Mouse (Mus musculus) E14TG2a.4 (cell line): Measurements from ENCODE around the gene Aff3.

ENCODE experiments used
- H3K27me3 ChIP-seq: 2 replicates; pipeline ENCODE4 v1.6.1; 2014; ENCODE audit warnings: low read length, control low read depth; ENCODE audit not compliant: insufficient read depth
- H3K36me3 ChIP-seq: 2 replicates; pipeline ENCODE4 v1.6.1; 2014; ENCODE audit warnings: low read length, control low read depth; ENCODE audit not compliant: insufficient read depth
- H3K4me1 ChIP-seq: replicated peaks from 2 replicates; pipeline ENCODE4 v1.6.1; 2014; ENCODE audit warnings: low read depth, low read length, control low read depth
- H3K4me3 ChIP-seq: replicated peaks from 2 replicates; pipeline ENCODE4 v1.5.1; 2014; ENCODE audit warnings: mild to moderate bottlenecking, low read length
- H3K9me3 ChIP-seq: 2 replicates; pipeline ENCODE4 v1.6.1; 2014; ENCODE audit warnings: low read length, control low read depth
- CTCF ChIP-seq: conservative IDR thresholded peaks from 2 replicates; pipeline ENCODE4 v1.5.1; 2014; ENCODE audit warnings: low read length
- NANOG ChIP-seq: IDR thresholded peaks from 2 replicates; pipeline ENCODE4 v1.6.1; 2014; ENCODE audit warnings: borderline replicate concordance, low read length, mixed read lengths
- POU5F1 ChIP-seq: IDR thresholded peaks from 2 replicates; pipeline ENCODE4 v1.6.1; 2014; ENCODE audit warnings: low read length, borderline replicate concordance

Aff3 gene

DNA sequence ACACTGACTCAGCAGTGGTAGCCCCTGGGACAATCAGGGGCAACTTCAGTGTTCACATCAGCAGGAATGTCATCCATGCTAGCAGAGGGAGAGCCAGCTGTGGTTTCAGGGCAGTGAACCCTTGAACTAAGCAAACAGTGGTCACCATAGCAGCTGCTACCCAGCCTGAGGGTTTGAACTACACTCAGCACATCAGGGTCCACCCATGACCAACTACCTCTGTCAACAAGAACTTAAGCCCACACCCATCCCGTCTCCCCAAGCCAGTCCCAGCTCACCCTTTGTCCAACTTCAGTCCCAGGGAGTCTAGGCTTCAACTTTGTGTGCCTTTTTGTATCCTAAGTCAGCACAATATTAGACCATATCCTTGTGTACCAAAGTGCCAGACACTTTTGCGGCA lies 176.9 kb downstream of the Aff3 start:
- H3K36me3 ChIP-seq: no peaks in the 10 kb centered on the region
- H3K4me3 ChIP-seq: no peak overlapping the region
- H3K9me3 ChIP-seq: no peaks in the 10 kb centered on the region
- H3K4me1 ChIP-seq: no peaks in the 10 kb centered on the region; the same call in 1 of the 2 replicates
- TF ChIP-seq NANOG: no peak
- TF ChIP-seq CTCF: no peak
- TF ChIP-seq POU5F1: no peak
- no peaks in the 10 kb centered on the region for H3K27me3 ChIP-seq

DNA sequence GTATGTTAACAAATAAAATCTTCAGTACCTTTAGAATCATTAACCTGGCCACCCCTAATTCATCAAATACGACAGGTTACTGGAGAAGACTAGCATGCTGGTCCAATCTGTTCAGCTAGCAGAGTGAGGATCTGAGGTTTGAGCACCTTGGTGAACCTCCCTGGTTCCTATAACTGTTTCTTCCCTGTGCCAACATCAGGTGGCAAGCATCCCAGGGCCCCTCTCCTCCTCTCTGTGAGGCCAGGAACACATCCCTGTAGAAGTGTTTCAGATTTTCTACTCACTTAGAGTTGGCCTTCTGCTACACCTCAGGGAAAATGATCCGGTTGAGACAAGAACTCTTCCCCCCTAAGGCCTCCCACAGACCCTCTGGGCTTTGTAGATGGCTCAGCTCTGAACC lies 181.6 kb downstream of the Aff3 start:
- H3K36me3 ChIP-seq: no peaks in the 10 kb centered on the region
- no peaks in the 10 kb centered on the region for H3K9me3 ChIP-seq
- no peaks in the 10 kb centered on the region for H3K27me3 ChIP-seq
- no peak overlapping the region for H3K4me3 ChIP-seq
- no peaks in the 10 kb centered on the region for H3K4me1 ChIP-seq
- TF ChIP-seq NANOG: no peak
- TF ChIP-seq POU5F1: no peak
- no peak for TF ChIP-seq CTCF

DNA sequence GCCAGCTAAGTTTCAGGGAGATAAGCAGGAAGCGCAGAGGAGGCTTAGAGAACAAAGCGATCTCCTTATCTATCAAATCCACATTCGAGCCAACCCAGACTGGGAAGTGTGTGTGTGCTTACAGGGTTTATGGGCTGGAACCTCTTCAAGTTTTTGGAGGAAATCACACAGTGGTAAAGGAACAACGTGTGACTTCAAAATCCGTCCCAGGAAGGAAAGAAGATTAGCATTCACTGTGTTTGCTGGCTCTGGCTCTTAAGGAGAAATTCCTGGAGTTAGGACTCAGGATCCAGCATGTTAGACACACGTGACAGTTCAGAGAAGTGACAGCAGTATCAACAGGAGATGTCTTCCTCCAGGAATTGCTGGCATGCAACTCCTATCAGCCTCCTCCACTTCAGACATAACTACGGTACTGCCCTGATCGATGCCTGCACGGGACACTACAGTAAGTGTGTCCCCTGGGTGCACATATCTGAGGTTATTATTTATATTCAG lies 186.5 kb downstream of the Aff3 start:
- no peak overlapping the region for H3K4me3 ChIP-seq
- H3K36me3 ChIP-seq: no peaks in the 10 kb centered on the region
- H3K4me1 ChIP-seq: no peaks in the 10 kb centered on the region
- no peaks in the 10 kb centered on the region for H3K27me3 ChIP-seq
- no peaks in the 10 kb centered on the region for H3K9me3 ChIP-seq
- TF ChIP-seq CTCF (no peak), NANOG (no peak), POU5F1 (no peak)

DNA sequence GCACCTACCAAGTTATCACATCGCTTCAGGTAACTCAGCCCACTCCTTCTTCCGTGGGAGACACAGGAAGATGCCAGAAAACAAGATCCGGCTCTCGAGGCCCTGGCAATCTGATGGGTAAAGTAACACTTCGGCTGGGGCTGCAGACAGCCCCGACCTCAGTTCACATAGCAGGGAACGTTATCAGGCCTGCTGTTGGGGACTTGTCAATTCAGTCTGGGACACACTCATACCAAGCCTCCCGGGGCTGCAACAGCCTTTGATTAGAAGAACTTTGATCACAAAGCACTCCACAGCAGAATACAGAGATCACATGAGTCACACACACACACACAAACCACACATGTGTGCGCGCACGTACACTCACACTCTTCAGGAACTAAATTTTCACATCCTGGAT lies 193.9 kb downstream of the Aff3 start:
- no peaks in the 10 kb centered on the region for H3K9me3 ChIP-seq

DNA sequence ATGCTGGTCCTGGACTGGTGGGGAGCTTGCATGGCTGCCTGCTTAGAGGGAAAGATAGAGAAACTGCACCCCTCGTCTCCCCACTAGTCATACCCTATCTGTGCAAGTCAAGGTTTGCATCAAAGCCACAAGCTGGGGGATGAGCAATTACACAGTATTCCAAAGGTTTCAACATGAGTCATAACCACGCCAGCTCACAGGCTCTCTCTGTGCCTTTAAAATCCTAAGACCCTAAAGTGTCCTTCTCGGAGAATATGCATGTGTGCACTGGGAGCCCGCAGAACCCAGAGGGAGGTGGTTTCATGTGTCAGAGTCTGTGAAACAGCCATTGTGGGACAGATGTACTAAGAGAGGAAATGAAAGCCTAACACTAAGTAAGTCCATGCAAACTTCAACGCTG lies 194.6 kb downstream of the Aff3 start:
- Histone ChIP-seq H3K4me3 (no peak overlapping the region), H3K9me3 (no peaks in the 10 kb centered on the region), H3K36me3 (no peaks in the 10 kb centered on the region), H3K27me3 (no peaks in the 10 kb centered on the region), H3K4me1 (peaks cover 3% of the 10 kb centered on the region; the same call in 1 of the 2 replicates)
- TF ChIP-seq POU5F1 (no peak), CTCF (no peak), NANOG (no peak)

More for the DNA sequence above, 193.9 kb downstream of the Aff3 start:
- TF ChIP-seq NANOG (no peak), CTCF (no peak), POU5F1 (no peak)
- H3K27me3 ChIP-seq: no peaks in the 10 kb centered on the region
- no peaks in the 10 kb centered on the region for H3K36me3 ChIP-seq
- no peak overlapping the region for H3K4me3 ChIP-seq
- peaks cover 3% of the 10 kb centered on the region; the same call in 1 of the 2 replicates for H3K4me1 ChIP-seq

DNA sequence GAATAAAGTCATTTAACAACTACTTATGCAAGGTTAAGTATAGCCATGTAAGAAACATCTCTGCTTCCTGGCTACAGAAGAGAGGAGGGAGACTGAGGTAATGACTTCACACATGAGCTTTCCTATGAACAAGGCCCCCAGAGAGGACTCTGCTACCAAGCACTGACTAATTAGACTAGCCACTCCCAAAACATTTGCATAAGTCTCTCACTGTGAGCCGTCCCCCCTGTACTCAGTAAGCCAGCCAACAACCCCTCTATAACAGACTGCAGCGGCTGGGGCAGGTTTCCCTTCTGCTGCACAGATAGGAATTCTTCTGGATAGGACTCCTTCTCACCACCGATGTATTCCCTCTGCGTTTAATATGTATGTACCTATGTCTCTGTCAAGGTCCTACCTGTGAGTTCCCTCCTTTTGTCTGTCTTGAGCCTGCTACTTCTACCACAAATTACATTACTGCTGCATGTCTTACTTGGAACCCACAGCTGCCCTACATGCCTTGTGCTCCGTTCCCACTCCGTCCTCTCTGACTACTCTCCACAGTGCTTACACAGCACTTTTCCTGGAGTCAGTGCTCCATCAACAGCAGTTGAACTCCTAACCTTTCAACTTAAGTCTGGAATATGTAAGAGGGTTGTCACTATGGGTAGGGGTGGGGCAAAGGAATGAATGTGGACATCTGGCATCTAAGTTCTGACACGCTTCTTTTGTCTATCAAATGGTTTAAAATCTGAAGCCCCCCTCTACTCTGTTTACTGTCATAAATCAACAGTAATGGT lies 197.3 kb downstream of the Aff3 start:
- H3K36me3 ChIP-seq: no peaks in the 10 kb centered on the region
- TF ChIP-seq NANOG: no peak
- no peak for TF ChIP-seq CTCF
- no peak for TF ChIP-seq POU5F1
- H3K27me3 ChIP-seq: no peaks in the 10 kb centered on the region
- no peaks in the 10 kb centered on the region for H3K9me3 ChIP-seq
- H3K4me3 ChIP-seq: no peak overlapping the region
- peaks cover 3% of the 10 kb centered on the region; the same call in 1 of the 2 replicates for H3K4me1 ChIP-seq

DNA sequence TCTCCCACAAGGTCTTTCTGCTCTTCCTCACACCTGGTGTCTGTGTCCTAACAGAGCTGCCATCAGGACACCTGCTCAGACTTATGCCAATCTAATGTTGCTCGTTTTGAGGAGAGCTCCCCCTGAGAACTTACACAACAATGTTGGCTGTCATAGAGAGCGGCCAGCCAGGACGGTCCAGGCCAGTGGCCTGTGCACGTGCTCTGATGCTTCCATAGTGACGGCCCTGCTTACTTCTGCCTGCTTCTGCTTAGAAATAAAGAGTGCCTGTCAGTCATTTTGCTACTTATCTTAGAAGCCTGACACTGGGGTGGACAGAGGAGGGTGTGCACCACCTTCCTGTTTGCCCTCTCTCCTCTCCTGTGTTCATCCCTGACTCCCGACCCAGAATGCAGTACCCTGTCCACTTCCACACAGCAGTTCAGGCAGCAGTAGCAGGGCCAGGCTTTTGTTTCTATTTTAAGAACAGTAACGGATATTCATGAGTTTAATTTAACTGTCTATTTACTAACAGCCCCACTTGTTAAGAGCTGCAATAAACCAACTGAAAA lies 208.0 kb downstream of the Aff3 start:
- Histone ChIP-seq H3K4me3 (no peak overlapping the region), H3K27me3 (no peaks in the 10 kb centered on the region), H3K36me3 (no peaks in the 10 kb centered on the region), H3K4me1 (no peaks in the 10 kb centered on the region), H3K9me3 (no peaks in the 10 kb centered on the region)
- TF ChIP-seq POU5F1: no peak
- no peak for TF ChIP-seq CTCF
- no peak for TF ChIP-seq NANOG

DNA sequence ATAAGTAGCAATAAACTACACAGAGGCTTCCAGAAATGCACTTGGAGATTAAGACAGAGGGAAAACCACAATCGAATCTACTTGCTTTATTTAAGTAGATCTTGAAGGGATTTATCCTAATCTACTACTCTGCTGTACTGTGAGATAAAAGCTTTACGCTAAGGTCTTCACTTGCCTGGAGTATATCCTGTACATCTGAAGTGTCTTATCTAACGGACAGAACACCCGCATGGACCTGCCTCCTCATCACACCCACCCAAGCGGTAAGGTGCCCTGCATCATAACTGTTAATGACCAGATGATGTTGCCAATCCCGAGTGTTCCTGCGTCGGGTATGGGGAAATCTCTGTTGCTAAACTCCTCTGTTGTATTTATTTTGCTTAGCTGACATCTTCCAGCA lies 209.8 kb downstream of the Aff3 start:
- no peaks in the 10 kb centered on the region for H3K36me3 ChIP-seq
- TF ChIP-seq NANOG (no peak), CTCF (no peak), POU5F1 (no peak)
- no peaks in the 10 kb centered on the region for H3K27me3 ChIP-seq
- H3K4me1 ChIP-seq: no peaks in the 10 kb centered on the region
- H3K9me3 ChIP-seq: no peaks in the 10 kb centered on the region
- no peak overlapping the region for H3K4me3 ChIP-seq

DNA sequence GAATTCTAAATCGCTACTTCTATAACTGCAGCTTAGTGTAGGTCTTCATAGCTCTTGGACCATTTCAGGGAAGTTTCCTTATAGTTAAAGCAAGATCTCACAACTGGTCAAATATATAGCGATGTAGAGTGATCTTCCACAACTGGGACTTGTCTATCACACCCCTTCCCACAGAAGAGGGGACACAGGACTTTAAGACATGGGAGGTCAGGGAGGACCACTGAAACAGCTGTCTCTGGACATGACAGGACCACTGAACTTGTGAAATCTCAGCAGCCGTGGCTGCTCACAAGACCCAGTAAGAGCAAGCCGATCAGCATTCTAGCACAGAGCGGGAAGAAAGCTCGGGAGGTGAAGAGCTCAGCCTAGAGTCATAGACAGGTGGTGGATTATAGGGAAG lies 213.4 kb downstream of the Aff3 start:
- no peaks in the 10 kb centered on the region for H3K9me3 ChIP-seq
- no peaks in the 10 kb centered on the region for H3K27me3 ChIP-seq
- no peak for TF ChIP-seq CTCF
- H3K4me3 ChIP-seq: no peak overlapping the region
- H3K4me1 ChIP-seq: no peaks in the 10 kb centered on the region
- no peaks in the 10 kb centered on the region for H3K36me3 ChIP-seq
